Mouse (Mus musculus) testis, adult 2 months (tissue): Measurements from ENCODE around the gene Camta1. TPM values are rescaled to one million over a fixed set of nuclear protein-coding genes. Genes with fewer than 3 reads are reported as not detected.

Source experiments
- H3K27ac ChIP-seq: fragments of 200-500 bp; 2 replicates; pipeline ENCODE4 v1.5.1; 2012; ENCODE audit warnings: low read depth, low read length; ENCODE audit not compliant: control insufficient read depth, insufficient read depth
- H3K27me3 ChIP-seq: fragments of 200-500 bp; 2 replicates; pipeline ENCODE4 v1.6.1; 2012; ENCODE audit warnings: mild to moderate bottlenecking, low read length, moderate library complexity; ENCODE audit not compliant: control insufficient read depth, insufficient read depth
- H3K36me3 ChIP-seq: fragments of 200-500 bp; 2 replicates; pipeline ENCODE4 v1.6.1; 2012; ENCODE audit warnings: mild to moderate bottlenecking, low read length; ENCODE audit not compliant: control insufficient read depth, insufficient read depth
- H3K4me1 ChIP-seq: fragments of 200-500 bp; 2 replicates; pipeline ENCODE4 v1.6.1; 2012; ENCODE audit warnings: low read length; ENCODE audit not compliant: control insufficient read depth, insufficient read depth
- H3K4me3 ChIP-seq: fragments of 200-500 bp; 2 replicates; pipeline ENCODE4 v1.5.1; 2012; ENCODE audit warnings: low read depth, mild to moderate bottlenecking, low read length, moderate library complexity, mixed read lengths; ENCODE audit not compliant: control insufficient read depth
- CTCF ChIP-seq: fragments of 200-500 bp; IDR thresholded peaks from 2 replicates; pipeline ENCODE4 v1.5.1; 2012; ENCODE audit warnings: low read depth, mild to moderate bottlenecking, inconsistent platforms, low read length, moderate library complexity; ENCODE audit not compliant: control insufficient read depth, insufficient read depth, insufficient replicate concordance
- POLR2A ChIP-seq: fragments of 200-500 bp; IDR thresholded peaks from 2 replicates; pipeline ENCODE4 v1.6.1; 2012; ENCODE audit warnings: low read depth, mild to moderate bottlenecking, inconsistent platforms, low read length, moderate library complexity; ENCODE audit not compliant: control insufficient read depth
- polyA plus RNA-seq: library from polyadenylated mRNA; depleted of rRNA; stranded (reverse); fragments of >200 nt; gene quantifications from 2 replicates; pipeline ENCODE4 v1.2.3, GENCODE M21; 2012

Gene Camta1
- polyA plus RNA-seq, 1 experiment, result 15.4 TPM

DNA sequence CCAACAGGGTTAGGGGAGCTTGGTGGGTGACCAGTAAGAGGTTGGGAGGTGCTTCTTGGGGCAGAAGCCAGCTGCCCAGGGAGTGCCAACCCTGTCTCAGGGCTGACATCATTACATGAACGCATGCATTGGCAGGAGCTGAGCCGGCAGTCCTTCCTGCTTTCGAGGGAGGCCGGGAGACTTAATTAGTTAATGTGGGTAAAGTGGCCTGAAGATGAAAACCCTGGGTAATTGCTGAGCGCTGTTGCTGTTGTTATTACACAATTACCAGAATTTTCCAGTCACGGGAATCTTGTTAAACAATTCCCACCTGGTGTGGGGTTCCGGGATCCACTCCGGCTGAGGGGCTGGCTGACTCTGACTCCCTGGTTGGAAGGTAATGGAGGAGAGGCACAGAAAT lies 689.1 kb downstream of the Camta1 start:
- no peak for TF ChIP-seq CTCF
- TF ChIP-seq POLR2A, result no peak
- H3K4me3 ChIP-seq, result no peak overlapping the region
- H3K4me1 ChIP-seq, result no peaks in the 10 kb centered on the region
- H3K36me3 ChIP-seq, result no peaks in the 10 kb centered on the region
- H3K27ac ChIP-seq, result no peak overlapping the region
- H3K27me3 ChIP-seq, result no peaks in the 10 kb centered on the region

DNA sequence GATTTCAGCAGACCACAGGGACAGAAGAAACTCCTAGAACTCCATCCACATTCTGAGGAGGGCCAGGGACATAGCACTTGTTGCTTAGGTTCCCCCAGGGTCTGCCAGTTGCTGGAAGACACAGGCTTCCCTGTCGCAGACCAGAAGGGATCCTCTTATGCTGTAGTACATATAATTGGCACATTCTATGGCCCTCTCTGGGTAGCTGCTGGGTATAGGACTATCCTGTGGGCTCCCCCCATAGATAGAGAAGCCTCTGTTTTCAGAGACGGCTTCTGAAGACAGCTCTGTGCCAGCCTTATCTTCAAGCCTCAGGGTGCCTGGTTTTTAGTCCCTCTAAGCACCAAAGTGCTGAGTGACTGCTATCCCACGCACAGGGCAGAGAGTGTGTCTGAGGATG lies 690.6 kb downstream of the Camta1 start:
- H3K4me3 ChIP-seq, result no peak overlapping the region

DNA sequence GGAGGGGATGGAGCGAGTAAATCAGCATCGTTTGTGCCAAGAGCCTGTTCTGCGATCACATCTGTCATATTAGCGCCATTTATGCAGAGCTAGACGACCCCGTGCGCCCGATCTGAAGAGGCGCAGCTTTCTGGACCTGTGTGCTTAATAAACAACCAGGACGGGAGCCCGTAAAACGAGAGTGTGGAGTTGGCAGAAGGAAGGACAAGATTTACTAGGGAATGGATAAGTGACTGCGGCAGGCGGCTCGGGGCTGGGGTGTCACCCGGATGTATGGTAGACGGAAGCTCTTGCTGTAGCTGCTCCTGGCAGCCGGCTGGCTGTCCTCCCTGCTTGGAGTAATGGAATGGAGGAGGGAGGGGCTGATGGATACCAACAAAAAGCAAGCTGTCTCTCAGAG lies 691.0 kb downstream of the Camta1 start:
- Histone ChIP-seq H3K4me3 (no peak overlapping the region), H3K36me3 (no peaks in the 10 kb centered on the region), H3K27ac (no peak overlapping the region), H3K27me3 (no peaks in the 10 kb centered on the region), H3K4me1 (no peaks in the 10 kb centered on the region)
- no peak for TF ChIP-seq POLR2A
- no peak for TF ChIP-seq CTCF

More for the DNA sequence above, 690.6 kb downstream of the Camta1 start:
- Histone ChIP-seq H3K27me3 (no peaks in the 10 kb centered on the region), H3K36me3 (no peaks in the 10 kb centered on the region), H3K4me1 (no peaks in the 10 kb centered on the region), H3K27ac (no peak overlapping the region)
- TF ChIP-seq POLR2A (no peak), CTCF (no peak)

DNA sequence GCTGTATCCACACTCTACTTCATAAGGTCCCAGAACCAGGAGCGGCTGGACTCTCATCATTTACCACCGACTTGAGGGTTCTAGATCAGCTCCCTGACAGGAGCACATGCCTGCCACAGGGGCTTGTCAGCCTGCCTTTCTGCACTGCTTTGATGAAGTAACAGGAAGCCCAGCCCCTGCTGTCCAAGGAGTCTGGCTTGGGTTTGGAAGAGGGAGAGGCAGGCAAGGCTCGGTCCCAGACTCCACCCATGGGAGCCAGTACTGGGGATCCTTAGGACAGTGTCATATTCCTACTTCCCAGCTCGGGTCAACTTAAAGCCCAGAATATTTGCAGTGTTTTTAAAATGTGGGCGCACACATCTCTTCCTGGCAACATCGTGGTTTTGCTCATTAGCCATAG lies 694.7 kb downstream of the Camta1 start:
- Histone ChIP-seq H3K4me3 (no peak overlapping the region), H3K27me3 (no peaks in the 10 kb centered on the region), H3K4me1 (no peaks in the 10 kb centered on the region), H3K36me3 (no peaks in the 10 kb centered on the region), H3K27ac (no peak overlapping the region)
- TF ChIP-seq POLR2A (no peak), CTCF (no peak)

DNA sequence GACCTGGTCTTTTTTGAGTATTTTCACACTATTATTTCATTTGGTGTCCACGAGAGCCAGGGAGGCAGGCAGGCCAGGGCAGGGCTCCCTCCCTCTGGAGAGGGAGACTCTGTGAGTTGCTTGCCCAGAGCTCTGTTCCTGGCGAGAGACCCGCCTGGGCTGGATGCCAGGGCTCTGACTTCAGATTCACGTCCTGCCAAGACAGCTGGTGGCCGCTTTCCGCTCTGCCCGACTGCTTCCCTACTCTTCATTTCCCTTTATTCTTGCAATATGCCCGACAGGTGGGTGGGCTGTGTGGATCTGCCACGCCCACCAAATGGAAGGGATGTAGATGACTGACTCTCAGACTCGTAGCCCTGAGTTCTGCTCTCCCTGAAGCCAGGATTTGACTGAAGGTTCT lies 696.1 kb downstream of the Camta1 start:
- Histone ChIP-seq H3K27ac (no peak overlapping the region), H3K4me1 (no peaks in the 10 kb centered on the region), H3K4me3 (no peak overlapping the region), H3K36me3 (no peaks in the 10 kb centered on the region), H3K27me3 (no peaks in the 10 kb centered on the region)
- no peak for TF ChIP-seq POLR2A
- no peak for TF ChIP-seq CTCF

DNA sequence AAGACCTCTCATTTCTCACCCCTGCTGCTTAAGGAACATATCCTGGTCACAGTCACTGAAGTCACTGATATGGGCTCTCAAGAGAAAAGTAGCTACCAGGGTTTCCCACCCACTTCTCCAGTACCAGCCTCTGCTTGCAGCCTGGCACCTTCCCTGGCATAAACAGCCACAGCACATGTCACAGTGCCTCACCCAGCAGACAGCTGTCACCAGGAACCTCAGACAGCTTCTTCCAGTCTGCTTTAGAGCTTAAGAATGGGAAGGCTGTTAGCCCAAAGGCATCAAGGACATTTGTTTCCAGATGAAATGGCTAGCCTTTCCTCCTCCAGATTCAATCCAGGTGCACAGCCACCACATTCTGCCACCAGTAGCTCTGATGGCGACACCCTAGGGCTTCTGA lies 697.4 kb downstream of the Camta1 start:
- no peak for TF ChIP-seq CTCF
- no peak for TF ChIP-seq POLR2A
- Histone ChIP-seq H3K27me3 (no peaks in the 10 kb centered on the region), H3K4me1 (no peaks in the 10 kb centered on the region), H3K27ac (no peak overlapping the region), H3K36me3 (no peaks in the 10 kb centered on the region), H3K4me3 (no peak overlapping the region)

DNA sequence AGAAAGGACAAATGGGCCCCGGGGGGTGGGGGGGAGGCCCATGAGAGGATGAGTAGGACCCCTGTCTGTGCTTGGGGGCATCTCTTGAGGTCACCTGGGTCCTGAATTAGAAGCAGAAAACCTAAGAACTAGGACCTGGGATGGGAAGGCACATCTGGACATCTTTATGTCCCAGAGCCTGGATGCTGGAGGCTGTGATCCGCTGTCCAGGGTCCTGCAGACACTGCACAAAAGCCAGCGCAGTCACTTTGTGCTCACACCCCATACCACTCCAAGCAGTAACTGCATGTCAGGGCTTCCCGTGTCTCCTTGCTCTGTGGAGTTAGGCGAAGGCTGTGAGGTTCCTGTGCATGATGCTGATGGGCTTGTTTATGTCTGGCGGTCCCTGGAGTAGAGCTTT lies 699.8 kb downstream of the Camta1 start:
- H3K27me3 ChIP-seq, result no peaks in the 10 kb centered on the region
- H3K4me3 ChIP-seq, result no peak overlapping the region
- H3K27ac ChIP-seq, result no peak overlapping the region
- no peak for TF ChIP-seq POLR2A
- TF ChIP-seq CTCF, result no peak
- no peaks in the 10 kb centered on the region for H3K36me3 ChIP-seq
- peaks cover 1% of the 10 kb centered on the region; the same call in 1 of the 2 replicates for H3K4me1 ChIP-seq

DNA sequence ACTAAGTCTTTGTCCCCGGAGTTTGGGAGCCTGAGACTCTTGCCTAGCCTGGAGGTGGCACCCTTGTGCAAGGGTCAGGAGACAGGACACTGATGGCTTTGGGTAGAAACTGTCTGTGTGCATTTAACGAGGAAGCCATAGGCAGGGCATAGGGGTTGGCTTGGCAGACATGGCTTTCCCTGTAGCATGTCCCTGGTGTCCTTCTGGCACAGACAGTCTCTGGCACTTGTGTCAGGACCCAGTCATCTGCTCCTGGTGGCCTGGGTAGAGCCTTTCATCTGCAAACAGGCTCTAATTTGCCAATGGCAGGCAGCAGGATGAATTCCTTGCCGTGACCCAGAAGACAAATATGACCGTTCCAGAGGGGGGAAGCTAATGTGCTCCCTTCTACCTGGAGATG lies 700.7 kb downstream of the Camta1 start:
- no peak overlapping the region for H3K4me3 ChIP-seq
- H3K4me1 ChIP-seq, result peaks cover 4% of the 10 kb centered on the region; the same call in 1 of the 2 replicates
- no peaks in the 10 kb centered on the region for H3K36me3 ChIP-seq
- TF ChIP-seq CTCF (no peak), POLR2A (no peak)
- no peaks in the 10 kb centered on the region for H3K27me3 ChIP-seq
- no peak overlapping the region for H3K27ac ChIP-seq
